In the genomic region with DNA sequence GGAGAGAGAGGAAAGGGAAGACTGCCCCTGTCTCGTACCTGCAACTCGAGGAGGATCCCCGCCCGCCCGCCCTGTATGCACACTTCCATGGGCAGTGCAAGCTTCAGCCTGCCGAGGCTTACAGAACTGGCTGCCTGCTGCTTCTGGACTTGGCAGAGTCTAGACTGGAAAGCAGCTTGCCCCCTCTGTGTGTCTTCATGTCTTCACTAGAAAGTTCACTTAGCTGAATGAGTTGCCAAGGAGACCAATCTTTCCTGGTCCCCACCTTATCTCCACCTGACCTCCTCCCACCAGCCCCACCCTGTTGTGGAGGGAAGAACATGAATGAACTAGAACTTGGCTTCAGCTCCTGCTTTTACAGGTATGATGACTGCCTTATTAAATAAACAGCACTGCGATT, we compare ENCODE assay signal across 18 mouse cellular contexts.
DNase-seq lines count a peak whose midpoint lies in the region; ATAC-seq and TF ChIP-seq lines count a peak whose summit lies in the region.
"Had no signal": no experiment of that assay in that cellular context is flagged by ENCODE, and none has a peak within 500 bp of the region (broad histone marks: within the 10 kb centered on the region; RNA-seq: fewer than 3 reads in every experiment).

No protein-coding gene starts in this region.

- H3K4me3 ChIP-seq in layer of hippocampus, adult 2 months, result no peak overlapping the region
- H3K4me3 ChIP-seq in embryonic facial prominence, embryonic 14.5 days (ENCODE audit: low read depth, low read length), result no peak overlapping the region
- H3K4me3 ChIP-seq in stomach, embryonic 15.5 days (replicated peaks), result no peak overlapping the region
- H3K4me3 ChIP-seq: embryonic facial prominence, embryonic 12.5 days; forebrain, embryonic 13.5 days; hindbrain, embryonic 10.5 days; limb, embryonic 15.5 days had no signal

- no peaks in the 10 kb centered on the region for H3K9me3 ChIP-seq in embryonic facial prominence, embryonic 14.5 days (ENCODE audit: control insufficient read depth, low read length)
- no peaks in the 10 kb centered on the region for H3K9me3 ChIP-seq in stomach, embryonic 15.5 days
- H3K9me3 ChIP-seq: embryonic facial prominence, embryonic 12.5 days; forebrain, embryonic 13.5 days; hindbrain, embryonic 10.5 days; limb, embryonic 15.5 days had no signal

- H3K27ac ChIP-seq in layer of hippocampus, adult 2 months, result peak overlapping the region; percentile 64; the same call in 1 of the 2 replicates
- H3K27ac ChIP-seq in embryonic facial prominence, embryonic 14.5 days (replicated peaks; ENCODE audit: low read depth, low read length), result peak overlapping the region; percentile 55; the same call in 1 of the 2 replicates
- peak overlapping the region; percentile 0; the same call in 1 of the 2 replicates for H3K27ac ChIP-seq in stomach, embryonic 15.5 days
- H3K27ac ChIP-seq: embryonic facial prominence, embryonic 12.5 days; forebrain, embryonic 13.5 days; hindbrain, embryonic 10.5 days; limb, embryonic 15.5 days; macrophage had no signal

- peak; percentile 66 to 76 for DNase-seq in cerebellum, postnatal 10 days
- DNase-seq in cerebellum, postnatal 4 days (ENCODE audit: low spot score in 2 of 2), result no peak
- DNase-seq in layer of hippocampus, adult 2 months (ENCODE audit: low spot score in 2 of 2), result no peak
- DNase-seq in layer of hippocampus, postnatal 36 days, result no peak
- DNase-seq in embryonic facial prominence, embryonic 14.5 days (ENCODE audit: low spot score), result peak; percentile 79
- no peak for DNase-seq in frontal cortex, postnatal 25 days (ENCODE audit: low spot score in 2 of 2)
- no peak for DNase-seq in lung, postnatal 36 days
- DNase-seq: adrenal gland, postnatal 10 days; kidney, adult 18-20 months; kidney, postnatal 4 days; midbrain, embryonic 14.5 days; thymus, postnatal 4 days had no signal

- no peak overlapping the region for H3K4me2 ChIP-seq in embryonic facial prominence, embryonic 14.5 days (ENCODE audit: low read depth, low read length)
- no peak overlapping the region for H3K4me2 ChIP-seq in stomach, embryonic 15.5 days
- H3K4me2 ChIP-seq: embryonic facial prominence, embryonic 12.5 days; forebrain, embryonic 13.5 days; limb, embryonic 15.5 days had no signal

- peaks cover 10% of the 10 kb centered on the region; the same call in 1 of the 2 replicates for H3K36me3 ChIP-seq in embryonic facial prominence, embryonic 14.5 days (ENCODE audit: control insufficient read depth, insufficient read depth, low read length)
- H3K36me3 ChIP-seq in stomach, embryonic 15.5 days, result no peaks in the 10 kb centered on the region

- H3K4me1 ChIP-seq in embryonic facial prominence, embryonic 14.5 days (ENCODE audit: control insufficient read depth, insufficient read depth, low read length), result peaks cover 20% of the 10 kb centered on the region
- peaks cover 42% of the 10 kb centered on the region for H3K4me1 ChIP-seq in stomach, embryonic 15.5 days

- no peaks in the 10 kb centered on the region for H3K27me3 ChIP-seq in embryonic facial prominence, embryonic 14.5 days (replicated peaks; ENCODE audit: control insufficient read depth, insufficient read depth, low read length)
- no peaks in the 10 kb centered on the region for H3K27me3 ChIP-seq in stomach, embryonic 15.5 days (replicated peaks)
- H3K27me3 ChIP-seq: embryonic facial prominence, embryonic 12.5 days; forebrain, embryonic 13.5 days; limb, embryonic 15.5 days had no signal

- H3K9ac ChIP-seq in embryonic facial prominence, embryonic 14.5 days (ENCODE audit: low read depth, low read length), result no peak overlapping the region
- no peak overlapping the region for H3K9ac ChIP-seq in stomach, embryonic 15.5 days
- H3K9ac ChIP-seq: embryonic facial prominence, embryonic 12.5 days; forebrain, embryonic 13.5 days; limb, embryonic 15.5 days had no signal

- TF ChIP-seq CTCF in layer of hippocampus, adult 2 months (conservative IDR thresholded peaks at IDR 0.05), result no peak

- 70% methylated on average over 7 of the region's 7 CpGs for WGBS in embryonic facial prominence, embryonic 14.5 days
- WGBS in stomach, embryonic 15.5 days, result 68% methylated on average over 7 of the region's 7 CpGs

- ATAC-seq in embryonic facial prominence, embryonic 14.5 days (ENCODE audit: low read depth), result peak; percentile 82
- peak; percentile 62; the same call in 1 of the 2 replicates for ATAC-seq in stomach, embryonic 15.5 days (ENCODE audit: insufficient read depth, low FRiP score, low read depth)
- ATAC-seq: forebrain, embryonic 13.5 days had no signal

Comparison
In these comparisons a context has a peak if more than half of its experiments do, and no peak if none do; other contexts are left out.
1. DNase-seq: peak in cerebellum, postnatal 10 days (2 of 2) and embryonic facial prominence, embryonic 14.5 days (single experiment); none in cerebellum, postnatal 4 days (0 of 2), layer of hippocampus, adult 2 months (0 of 2), layer of hippocampus, postnatal 36 days (0 of 2), frontal cortex, postnatal 25 days (0 of 2) and lung, postnatal 36 days (single experiment).
2. H3K27ac ChIP-seq: peak in every context shown above with its lines; median percentile 64 in layer of hippocampus, adult 2 months; 55 in embryonic facial prominence, embryonic 14.5 days; 0 in stomach, embryonic 15.5 days.